Mouse (Mus musculus): ENCODE results near the gene Ercc6. TPM values are rescaled to one million over a fixed set of nuclear protein-coding genes. Genes with fewer than 3 reads are reported as not detected.

The Ercc6 gene
- polyA plus RNA-seq, 1 experiment from 2014 or later = 24.0 TPM

GRCm38 (mm10) chr14:32628584-32628983, 115.3 kb downstream of the Ercc6 start:
- Histone ChIP-seq H3K9me3 (no peaks in the 10 kb centered on the region), H3K4me1 (no peaks in the 10 kb centered on the region), H3K4me2 (replicated peaks) (peak overlapping the region; percentile 30), H3K4me3 (no peak overlapping the region), H3K27me3 (no peaks in the 10 kb centered on the region), H3K9ac (no peak overlapping the region), H3K27ac (no peak overlapping the region), H3K36me3 (no peaks in the 10 kb centered on the region)
- WGBS = 40% methylated on average over 10 of the region's 10 CpGs
- ATAC-seq (ENCODE audit: low FRiP score, low read depth) = no peak

Other genes with a start within 250 kb of the Ercc6 start
- gene Ogdhl, start 191.5 kb upstream of the Ercc6 start, polyA plus RNA-seq (2015; fragmentation: Nextera tagmentation; extraction: Ambion mirVana) = 16.7 and 17.3 TPM in 2 replicates
- not detected in 2 replicates for gene 1700024G13Rik, start 125.1 kb upstream of the Ercc6 start, polyA plus RNA-seq (2015; fragmentation: Nextera tagmentation; extraction: Ambion mirVana)
- gene Slc18a3, start 48.7 kb upstream of the Ercc6 start, polyA plus RNA-seq (2015; fragmentation: Nextera tagmentation; extraction: Ambion mirVana) = 0.09 TPM in 1 of 2 replicates, not detected in the other
- gene Chat, start 47.5 kb upstream of the Ercc6 start, polyA plus RNA-seq (2015; fragmentation: Nextera tagmentation; extraction: Ambion mirVana) = not detected in 2 replicates
- gene Prrxl1, start 85.9 kb downstream of the Ercc6 start, polyA plus RNA-seq (2015; fragmentation: Nextera tagmentation; extraction: Ambion mirVana) = 0.31 and 0.64 TPM in 2 replicates
- gene 3425401B19Rik, start 171.8 kb downstream of the Ercc6 start, polyA plus RNA-seq (2015; fragmentation: Nextera tagmentation; extraction: Ambion mirVana) = 0.69 and 0.92 TPM in 2 replicates

Measured in limb, embryonic 13.5 days (tissue).